Mouse (Mus musculus): ENCODE measurements around the gene Mxra8. TPM values are rescaled to one million over a fixed set of nuclear protein-coding genes. Genes with fewer than 3 reads are reported as not detected.

Gene Mxra8
- total RNA-seq (2023), result 1 to 10 TPM; 4.2 to 5.4 TPM

DNA sequence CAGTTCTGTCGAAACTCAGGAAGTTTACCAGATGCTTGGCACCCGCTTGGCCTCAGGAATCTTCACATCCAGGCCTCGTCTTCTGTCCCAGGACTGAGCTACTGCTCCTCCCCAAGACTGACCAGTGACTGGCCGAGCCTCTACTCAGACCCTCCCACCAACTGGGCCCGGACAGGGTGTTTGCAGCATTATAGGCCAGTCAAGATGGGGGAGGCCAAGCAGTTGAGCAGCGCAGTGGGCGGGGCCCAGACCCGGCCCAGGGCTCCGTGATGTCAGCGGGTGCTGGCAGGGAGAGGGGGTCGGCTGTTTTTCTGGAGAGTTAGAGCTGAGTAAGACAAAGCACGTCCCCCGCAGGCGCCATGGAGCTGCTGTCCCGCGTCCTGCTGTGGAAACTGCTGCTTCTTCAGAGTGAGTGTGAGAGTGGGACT is at the start of gene Mxra8:
Mxra8 (plus strand) TSS at position 198 of the 428 bp plus-strand sequence.

DNA sequence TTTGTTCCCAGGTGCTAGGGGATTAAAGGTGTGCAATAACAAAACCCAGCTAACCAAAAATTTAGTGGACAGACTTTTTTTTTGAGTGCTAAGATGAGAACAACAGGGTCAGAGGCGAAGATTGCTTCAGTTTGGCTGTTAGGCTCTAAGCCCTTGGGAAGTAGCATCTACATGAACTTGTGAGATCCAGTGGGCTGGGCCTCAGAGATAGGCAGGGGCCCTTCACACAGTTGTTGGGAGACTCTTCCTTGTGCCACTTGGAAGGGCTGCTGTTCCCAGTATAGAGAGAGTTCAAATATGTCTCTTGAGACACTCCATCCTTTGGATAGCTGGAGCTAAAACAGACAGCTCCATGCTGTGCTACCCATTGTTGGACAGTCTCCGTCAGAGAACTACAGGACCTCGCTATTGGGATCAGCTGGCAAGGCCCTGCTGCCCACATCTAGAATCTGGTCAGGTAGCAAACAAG is 49.4 kb upstream of the Mxra8 start, which contains the start of gene Ankrd65:
Ankrd65 (plus strand) TSS at position 419 of the 469 bp plus-strand sequence.

DNA sequence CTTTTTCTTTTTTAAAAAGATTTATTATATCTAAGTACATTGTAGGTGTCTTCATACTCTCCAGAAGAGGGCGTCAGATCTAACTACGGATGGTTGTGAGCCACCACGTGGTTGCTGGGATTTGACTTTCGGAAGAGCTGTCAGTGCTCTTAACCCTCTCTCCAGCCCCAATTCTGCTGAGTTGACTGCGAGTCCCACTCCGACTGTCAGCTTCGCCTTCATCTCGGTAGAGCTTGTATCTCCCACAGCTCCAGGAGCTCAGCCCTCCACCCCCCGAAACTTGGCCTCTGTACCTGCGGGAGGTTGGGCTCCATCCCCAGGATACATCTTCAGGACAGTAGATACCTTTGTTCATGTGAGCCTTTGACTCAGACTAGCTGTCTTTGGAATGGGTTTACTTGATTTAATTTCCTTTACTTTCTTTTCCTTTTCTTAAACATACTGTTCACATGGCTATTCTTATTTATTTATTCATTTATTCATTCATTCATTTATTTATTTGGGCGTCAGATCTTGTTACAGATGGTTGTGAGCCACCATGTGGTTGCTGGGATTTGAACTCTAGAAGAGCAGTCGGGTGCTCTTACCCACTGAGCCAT is 36.6 kb upstream of the Mxra8 start, which contains the start of gene Mrpl20:
Mrpl20 (plus strand) TSS at position 138 of the 599 bp plus-strand sequence.

DNA sequence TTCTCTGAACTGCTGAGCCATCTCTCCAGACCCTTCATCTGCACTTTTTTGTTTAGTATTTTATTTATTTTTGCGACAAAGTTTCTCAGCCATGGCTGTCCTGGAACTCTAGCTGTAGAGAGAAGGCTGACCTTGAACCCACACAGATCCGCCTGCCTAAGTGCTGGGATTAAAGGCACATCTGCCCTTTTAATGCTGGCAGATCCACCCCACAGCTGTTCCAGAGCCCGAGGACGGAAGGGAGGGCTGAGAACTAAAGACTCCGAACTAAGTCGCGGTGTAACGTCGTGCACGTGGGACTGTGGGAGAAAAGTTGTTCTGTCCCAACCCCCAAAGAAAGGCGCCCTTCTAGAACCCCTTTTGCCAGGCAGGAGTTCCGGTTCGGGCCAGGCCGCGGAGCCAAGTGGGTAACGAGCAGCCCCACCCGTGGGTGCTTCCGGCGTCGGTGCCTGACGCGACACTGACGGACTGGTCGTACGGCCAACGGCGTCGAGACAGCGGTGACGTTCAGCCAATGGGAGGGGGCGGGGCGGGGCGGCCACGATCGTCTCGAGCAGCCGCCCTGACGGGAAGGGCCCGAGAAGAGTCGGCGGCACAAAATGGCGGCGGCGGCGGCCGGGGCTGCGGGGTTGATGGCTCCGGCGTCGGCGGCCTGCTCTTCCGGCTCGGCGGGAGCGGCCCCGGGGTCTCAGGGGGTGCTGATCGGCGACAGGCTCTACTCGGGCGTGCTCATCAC is 27.4 kb upstream of the Mxra8 start, which contains the start of gene Ccnl2:
Ccnl2 (plus strand) TSS at position 561 of the 736 bp plus-strand sequence.

GRCm38 (mm10) chr4:155831205-155831766 is 8.2 kb upstream of the Mxra8 start, which contains the start of gene Aurkaip1:
Aurkaip1 (plus strand) TSS chr4:155831272.

DNA sequence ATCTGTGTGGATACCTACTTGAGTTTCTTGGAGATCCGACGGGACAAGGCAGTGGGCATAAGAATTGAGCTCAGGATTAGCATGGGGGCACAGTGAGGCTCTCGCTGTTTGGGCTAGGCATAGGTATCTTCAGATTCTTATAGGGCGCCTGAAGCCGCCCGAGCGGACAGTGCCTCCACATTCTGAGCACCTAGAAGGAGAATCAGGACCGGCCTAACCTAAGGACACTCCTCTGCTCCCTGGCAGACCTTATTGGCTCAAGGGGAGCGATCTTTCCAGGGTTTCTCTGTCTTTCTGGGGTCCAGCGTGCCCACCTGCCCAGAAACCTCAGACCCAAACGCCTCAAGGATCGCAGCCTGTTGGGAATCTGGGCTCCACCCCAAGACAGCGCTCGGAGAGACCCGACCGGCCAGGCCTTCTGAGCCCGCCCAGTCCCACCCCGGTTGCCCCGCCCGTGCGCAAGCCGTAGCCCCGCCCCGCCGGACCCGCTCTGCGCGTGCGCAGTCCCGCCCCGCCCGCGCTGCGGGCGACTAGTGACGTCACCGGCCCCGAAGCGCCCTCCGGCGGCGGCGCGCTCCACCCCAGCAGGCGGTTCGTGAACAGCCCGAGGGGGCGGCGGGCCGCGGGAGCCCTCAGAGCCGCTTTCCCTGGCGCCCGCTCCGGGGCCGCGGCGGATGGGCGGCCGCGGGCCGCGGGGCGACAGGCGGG is 7.5 kb downstream of the Mxra8 start, which contains the start of gene Dvl1:
Dvl1 (plus strand) TSS at position 532 of the 708 bp plus-strand sequence.

GRCm38 (mm10) chr4:155863001-155863400 is 23.5 kb downstream of the Mxra8 start, which contains the start of gene Tas1r3:
Tas1r3 (minus strand) TSS chr4:155863362.

GRCm38 (mm10) chr4:155869317-155870033 is 30.0 kb downstream of the Mxra8 start, which contains the start of the genes Cptp and Ints11:
Cptp (minus strand) TSS chr4:155869440.
Ints11 (plus strand) TSS chr4:155869546.

DNA sequence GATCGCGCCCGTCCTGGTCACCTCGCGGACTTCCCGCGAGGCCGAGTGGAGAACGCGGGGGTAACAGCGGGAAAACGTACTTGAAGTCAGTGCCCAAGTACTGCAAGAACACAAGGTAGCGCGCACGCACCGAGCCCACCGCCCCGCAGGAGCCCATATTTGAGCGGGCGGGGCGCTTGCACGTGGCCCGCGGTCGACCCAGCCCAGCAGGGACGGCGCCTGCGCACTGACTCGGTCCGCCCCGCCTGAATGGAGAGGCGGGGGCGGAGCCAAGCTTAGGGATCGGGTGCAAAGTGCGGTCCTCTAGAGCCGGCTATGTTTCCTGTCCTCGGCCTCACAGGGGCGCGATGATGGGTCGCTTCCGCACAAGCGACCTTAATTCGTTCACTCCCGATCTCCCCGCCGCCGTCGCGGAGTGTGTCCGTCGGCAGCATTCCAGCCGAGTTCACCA is 52.1 kb downstream of the Mxra8 start, which contains the start of the genes Pusl1 and Acap3:
Pusl1 (minus strand) TSS at position 231 of the 451 bp plus-strand sequence.
Acap3 (plus strand) TSS at position 272 of the 451 bp plus-strand sequence.

Other genes with a start within 250 kb of the Mxra8 start
- gene Slc35e2, start 238.3 kb upstream of the Mxra8 start, total RNA-seq (2023), result 10 to 100 TPM; 30.9 to 33.6 TPM
- 100 to 1,000 TPM; 136 to 169 TPM for gene Cdk11b, start 214.8 kb upstream of the Mxra8 start, total RNA-seq (2023)
- gene Gm10563, start 194.3 kb upstream of the Mxra8 start, total RNA-seq (2023), result not detected
- under 1 TPM in 1 of 2 experiments, not detected in 1; 0.52 TPM for gene Mmp23, start 186.3 kb upstream of the Mxra8 start, total RNA-seq (2023)
- gene Mib2, start 170.5 kb upstream of the Mxra8 start, total RNA-seq (2023), result 10 to 100 TPM; 42.4 to 53.7 TPM
- gene Fndc10, start 145.3 kb upstream of the Mxra8 start, total RNA-seq (2023), result 1 to 10 TPM; 8.1 to 9.0 TPM
- 10 to 100 TPM; 85.5 to 85.9 TPM for gene Ssu72, start 134.9 kb upstream of the Mxra8 start, total RNA-seq (2023)
- gene Tmem240, start 104.9 kb upstream of the Mxra8 start, total RNA-seq (2023), result 1 to 10 TPM; 1.1 to 1.4 TPM
- 10 to 100 TPM; 54.6 to 56.0 TPM for gene Atad3a, start 78.6 kb upstream of the Mxra8 start, total RNA-seq (2023)
- gene Vwa1, start 65.0 kb upstream of the Mxra8 start, total RNA-seq (2023), result not detected
- not detected for gene Tmem88b, start 53.8 kb upstream of the Mxra8 start, total RNA-seq (2023)
- gene Ankrd65, start 49.2 kb upstream of the Mxra8 start, total RNA-seq (2023), result not detected
- gene Mrpl20, start 36.8 kb upstream of the Mxra8 start, total RNA-seq (2023), result 10 to 100 TPM; 46.5 to 54.4 TPM
- 100 to 1,000 TPM; 225 to 247 TPM for gene Ccnl2, start 27.2 kb upstream of the Mxra8 start, total RNA-seq (2023)
- 10 to 100 TPM; 85.7 to 88.9 TPM for gene Aurkaip1, start 8.4 kb upstream of the Mxra8 start, total RNA-seq (2023)
- gene Dvl1, start 7.7 kb downstream of the Mxra8 start, total RNA-seq (2023), result 10 to 100 TPM; 75.5 to 75.8 TPM
- gene Tas1r3, start 23.7 kb downstream of the Mxra8 start, total RNA-seq (2023), result 1 to 10 TPM; 2.7 to 2.8 TPM
- 10 to 100 TPM; 11.5 to 12.6 TPM for gene Cptp, start 29.8 kb downstream of the Mxra8 start, total RNA-seq (2023)
- gene Ints11, start 29.9 kb downstream of the Mxra8 start, total RNA-seq (2023), result 10 to 100 TPM; 62.8 to 66.9 TPM
- gene Pusl1, start 52.1 kb downstream of the Mxra8 start, total RNA-seq (2023), result 10 to 100 TPM; 35.4 to 47.7 TPM
- gene Acap3, start 52.1 kb downstream of the Mxra8 start, total RNA-seq (2023), result 10 to 100 TPM; 58.7 to 66.4 TPM
- 100 to 1,000 TPM; 121 to 130 TPM for gene Ube2j2, start 104.2 kb downstream of the Mxra8 start, total RNA-seq (2023)
- gene C1qtnf12, start 122.6 kb downstream of the Mxra8 start, total RNA-seq (2023), result 1 to 10 TPM; 6.3 to 7.8 TPM
- gene B3galt6, start 153.0 kb downstream of the Mxra8 start, total RNA-seq (2023), result 1 to 10 TPM; 3.8 to 4.4 TPM
- gene Sdf4, start 153.2 kb downstream of the Mxra8 start, total RNA-seq (2023), result 100 to 1,000 TPM; 204 to 233 TPM
- 10 to 100 TPM; 25.0 to 30.6 TPM for gene Tnfrsf4, start 174.2 kb downstream of the Mxra8 start, total RNA-seq (2023)
- gene Tnfrsf18, start 186.5 kb downstream of the Mxra8 start, total RNA-seq (2023), result 10 to 100 TPM; 45.0 to 65.5 TPM
- not detected for gene Ttll10, start 219.7 kb downstream of the Mxra8 start, total RNA-seq (2023)